In the genomic region with DNA sequence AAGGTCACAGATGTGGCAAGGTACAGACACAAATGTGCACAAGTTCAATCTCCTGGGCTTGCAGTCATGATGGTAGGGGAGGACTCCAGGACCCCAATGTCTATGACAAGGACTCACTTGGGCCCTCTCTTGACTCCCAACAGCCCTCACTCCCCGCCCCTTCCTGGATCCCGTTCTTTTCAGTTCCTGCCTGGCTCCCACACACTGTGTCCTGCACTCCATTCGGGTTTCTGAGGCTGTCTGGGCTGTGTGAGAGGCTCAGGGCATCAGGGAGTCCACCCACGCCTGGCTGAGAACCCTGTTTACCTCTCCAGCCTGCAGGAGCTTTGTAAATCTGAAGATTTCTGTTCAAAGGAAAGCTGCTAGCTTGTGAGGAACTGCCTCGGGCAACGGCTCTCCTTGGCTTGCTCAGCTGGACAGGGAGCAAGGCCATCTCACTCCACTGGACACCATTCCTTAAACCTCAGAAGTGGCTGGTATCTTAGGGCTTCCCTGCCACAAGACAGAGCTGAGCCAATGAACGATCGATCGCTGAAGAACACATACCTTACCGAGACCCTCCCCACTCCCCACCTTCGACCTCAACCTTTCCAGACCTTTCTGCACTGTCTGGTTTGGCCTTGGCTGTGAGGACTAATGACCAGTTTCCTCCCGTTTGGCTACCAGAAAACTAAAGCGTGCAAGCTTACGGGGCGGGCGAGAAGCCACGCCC, we compare ENCODE assay signal across 8 mouse cellular contexts.
DNase-seq lines count a peak whose midpoint lies in the region; ATAC-seq and TF ChIP-seq lines count a peak whose summit lies in the region.

No protein-coding gene starts in this region.

- H3K4me3 ChIP-seq in heart, embryonic 12.5 days = peak overlapping the region; percentile 16; the same call in 1 of the 2 replicates
- peak overlapping the region; percentile 19 for H3K4me3 ChIP-seq in forebrain, embryonic 12.5 days (replicated peaks)
- H3K4me3 ChIP-seq in liver, embryonic 13.5 days (replicated peaks) = no peak overlapping the region

- DNase-seq in heart, adult 18-20 months = no peak
- DNase-seq in brain, embryonic 14.5 days (ENCODE audit: low read depth) = peak; percentile 52
- no peak for DNase-seq in liver, embryonic 13.5 days
- DNase-seq in Muller cell, postnatal 12 days (ENCODE audit: inconsistent ontology term) = no peak
- DNase-seq in gastrocnemius, postnatal 14 days = no peak

- 0 out of 2 replicates have a peak overlapping the region, but pooled peaks have one; percentile 7 for H3K9ac ChIP-seq in heart, embryonic 12.5 days
- H3K9ac ChIP-seq in forebrain, embryonic 12.5 days = no peak overlapping the region
- H3K9ac ChIP-seq in liver, embryonic 13.5 days = no peak overlapping the region

- no peak for ATAC-seq in heart, embryonic 12.5 days (ENCODE audit: insufficient number of reproducible peaks, low FRiP score)
- ATAC-seq in forebrain, embryonic 12.5 days (ENCODE audit: low FRiP score) = no peak
- ATAC-seq in liver, embryonic 13.5 days (ENCODE audit: low read depth) = no peak
- no peak for ATAC-seq in inflammation-experienced regulatory T-cells, adult 6 months

- H3K4me1 ChIP-seq in heart, embryonic 12.5 days (replicated peaks) = peaks cover 11% of the 10 kb centered on the region
- peaks cover 21% of the 10 kb centered on the region for H3K4me1 ChIP-seq in forebrain, embryonic 12.5 days
- H3K4me1 ChIP-seq in liver, embryonic 13.5 days (replicated peaks) = 0 out of 2 replicates have a peak, but pooled peaks cover 3% of the 10 kb centered on the region

- intact Hi-C loops in gastrocnemius, postnatal 14 days (cut with DNase I; ENCODE audit: low total_unique reads) = no loop called here

- no peaks in the 10 kb centered on the region for H3K36me3 ChIP-seq in heart, embryonic 12.5 days
- no peaks in the 10 kb centered on the region for H3K36me3 ChIP-seq in forebrain, embryonic 12.5 days (replicated peaks)
- H3K36me3 ChIP-seq in liver, embryonic 13.5 days = no peaks in the 10 kb centered on the region

- no peak for TF ChIP-seq POLR2A in brain, embryonic 14.5 days (IDR thresholded peaks at IDR 0.05; ENCODE audit: borderline replicate concordance, extremely low read depth, insufficient read depth, insufficient read length, poor library complexity, severe bottlenecking)

- TF ChIP-seq CTCF in brain, embryonic 14.5 days (IDR thresholded peaks at IDR 0.05; ENCODE audit: borderline replicate concordance, extremely low read depth, insufficient read depth, insufficient read length) = no peak

- peaks cover 7% of the 10 kb centered on the region; the same call in 1 of the 2 replicates for H3K9me3 ChIP-seq in heart, embryonic 12.5 days (replicated peaks)
- H3K9me3 ChIP-seq in forebrain, embryonic 12.5 days = no peaks in the 10 kb centered on the region
- no peaks in the 10 kb centered on the region for H3K9me3 ChIP-seq in liver, embryonic 13.5 days (replicated peaks)

- peaks cover 25% of the 10 kb centered on the region for H3K27me3 ChIP-seq in heart, embryonic 12.5 days (replicated peaks)
- peaks cover 10% of the 10 kb centered on the region; the same call in 1 of the 2 replicates for H3K27me3 ChIP-seq in forebrain, embryonic 12.5 days
- peaks cover 14% of the 10 kb centered on the region; the same call in 1 of the 2 replicates for H3K27me3 ChIP-seq in liver, embryonic 13.5 days

- 20% methylated on average over 17 of the region's 17 CpGs for WGBS in heart, embryonic 12.5 days
- 15% methylated on average over 17 of the region's 17 CpGs for WGBS in forebrain, embryonic 12.5 days
- 16% methylated on average over 17 of the region's 17 CpGs for WGBS in liver, embryonic 13.5 days (ENCODE audit: insufficient replicate concordance)

- peak overlapping the region; percentile 55 for H3K4me2 ChIP-seq in heart, embryonic 12.5 days
- H3K4me2 ChIP-seq in forebrain, embryonic 12.5 days = peak overlapping the region; percentile 44
- H3K4me2 ChIP-seq in liver, embryonic 13.5 days = 0 out of 2 replicates have a peak overlapping the region, but pooled peaks have one; percentile 21

- H3K27ac ChIP-seq in heart, embryonic 12.5 days (ENCODE audit: poor library complexity, severe bottlenecking) = no peak overlapping the region
- peak overlapping the region; percentile 6; the same call in 1 of the 2 replicates for H3K27ac ChIP-seq in forebrain, embryonic 12.5 days
- no peak overlapping the region for H3K27ac ChIP-seq in liver, embryonic 13.5 days
